ENCODE assay signal across 11 mouse cellular contexts in the genomic region with DNA sequence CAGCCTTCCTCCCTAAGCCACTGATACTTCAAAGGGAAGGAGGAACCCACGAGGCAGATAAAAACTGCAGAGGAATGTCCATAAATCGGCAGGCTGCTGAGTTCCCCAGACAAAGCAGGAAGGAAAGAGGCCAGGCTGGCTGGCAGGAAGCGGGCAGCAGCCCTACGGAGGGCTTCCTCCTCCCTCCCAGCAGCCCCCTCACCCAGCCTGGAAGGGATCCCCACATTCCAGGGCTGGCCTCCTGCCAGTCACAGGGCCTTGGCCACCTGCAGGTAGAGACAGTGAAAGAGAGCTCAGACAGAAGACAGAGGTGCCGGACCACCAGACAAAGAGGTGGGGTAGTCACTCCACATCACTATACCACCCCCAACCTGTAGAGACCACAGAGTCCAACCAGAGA. TPM values are rescaled to one million over a fixed set of nuclear protein-coding genes. Genes with fewer than 3 reads are reported as not detected.
DNase-seq lines count a peak whose midpoint lies in the region; ATAC-seq and TF ChIP-seq lines count a peak whose summit lies in the region.
"Had no signal": no experiment of that assay in that cellular context is flagged by ENCODE, and none has a peak within 500 bp of the region (broad histone marks: within the 10 kb centered on the region; RNA-seq: fewer than 3 reads in every experiment).

No protein-coding gene starts in this region.

- no peak overlapping the region for H3K4me3 ChIP-seq in hindbrain, embryonic 10.5 days
- H3K4me3 ChIP-seq in hindbrain, postnatal 0 days (ENCODE audit: low read length) = no peak overlapping the region
- no peak overlapping the region for H3K4me3 ChIP-seq in embryonic facial prominence, embryonic 14.5 days (ENCODE audit: low read depth, low read length)

- H3K9ac ChIP-seq in hindbrain, postnatal 0 days (replicated peaks; ENCODE audit: low read length) = no peak overlapping the region
- 0 out of 2 replicates have a peak overlapping the region, but pooled peaks have one; percentile 25 for H3K9ac ChIP-seq in embryonic facial prominence, embryonic 14.5 days (ENCODE audit: low read depth, low read length)

- ATAC-seq in hindbrain, postnatal 0 days = no peak
- ATAC-seq in embryonic facial prominence, embryonic 14.5 days (ENCODE audit: low read depth) = no peak
- ATAC-seq in megakaryocyte progenitor cell, adult 5-6 weeks (replicated peaks; ENCODE audit: poor library complexity) = peak; percentile 11; the same call in 1 of the 2 replicates

- peak overlapping the region; percentile 72 for H3K27ac ChIP-seq in hindbrain, embryonic 10.5 days
- H3K27ac ChIP-seq in hindbrain, postnatal 0 days = no peak overlapping the region
- 0 out of 2 replicates have a peak overlapping the region, but pooled peaks have one; percentile 33 for H3K27ac ChIP-seq in embryonic facial prominence, embryonic 14.5 days (replicated peaks; ENCODE audit: low read depth, low read length)

- DNase-seq in adrenal gland, adult 2 months = peak; percentile 31
- DNase-seq in adrenal gland, adult 8-10 months = no peak
- DNase-seq in hindbrain, embryonic 10.5 days (ENCODE audit: low spot score) = no peak
- DNase-seq in hindbrain, postnatal 0 days (ENCODE audit: low spot score) = no peak
- DNase-seq in embryonic facial prominence, embryonic 14.5 days (ENCODE audit: low spot score) = no peak
- no peak for DNase-seq in retina, postnatal 1 day
- no peak for DNase-seq in right cerebral cortex, adult 18-20 months
- DNase-seq: heart, postnatal 36 days; left cerebral cortex, postnatal 4 days had no signal

- H3K9me3 ChIP-seq in hindbrain, embryonic 10.5 days = no peaks in the 10 kb centered on the region
- H3K9me3 ChIP-seq in hindbrain, postnatal 0 days (ENCODE audit: low read length) = no peaks in the 10 kb centered on the region
- no peaks in the 10 kb centered on the region for H3K9me3 ChIP-seq in embryonic facial prominence, embryonic 14.5 days (ENCODE audit: control insufficient read depth, low read length)

- H3K36me3 ChIP-seq in hindbrain, embryonic 10.5 days = peaks cover 23% of the 10 kb centered on the region
- 0 out of 2 replicates have a peak, but pooled peaks cover 3% of the 10 kb centered on the region for H3K36me3 ChIP-seq in hindbrain, postnatal 0 days (ENCODE audit: insufficient read depth, low read length)
- H3K36me3 ChIP-seq in embryonic facial prominence, embryonic 14.5 days (ENCODE audit: control insufficient read depth, insufficient read depth, low read length) = peaks cover 5% of the 10 kb centered on the region; the same call in 1 of the 2 replicates
- H3K36me3 ChIP-seq: G1E had no signal

- WGBS in hindbrain, embryonic 10.5 days = 76% methylated on average over 5 of the region's 5 CpGs
- WGBS in hindbrain, postnatal 0 days = 31% methylated on average over 5 of the region's 5 CpGs
- WGBS in embryonic facial prominence, embryonic 14.5 days = 58% methylated on average over 5 of the region's 5 CpGs

- H3K4me1 ChIP-seq in hindbrain, embryonic 10.5 days (replicated peaks) = peaks cover 81% of the 10 kb centered on the region
- peaks cover 20% of the 10 kb centered on the region for H3K4me1 ChIP-seq in hindbrain, postnatal 0 days (ENCODE audit: insufficient read depth, low read length)
- H3K4me1 ChIP-seq in embryonic facial prominence, embryonic 14.5 days (ENCODE audit: control insufficient read depth, insufficient read depth, low read length) = peaks cover 21% of the 10 kb centered on the region; the same call in 1 of the 2 replicates

- H3K27me3 ChIP-seq in hindbrain, embryonic 10.5 days (ENCODE audit: insufficient read depth, poor library complexity, severe bottlenecking) = no peaks in the 10 kb centered on the region
- no peaks in the 10 kb centered on the region for H3K27me3 ChIP-seq in hindbrain, postnatal 0 days (ENCODE audit: insufficient read depth, low read length)
- no peaks in the 10 kb centered on the region for H3K27me3 ChIP-seq in embryonic facial prominence, embryonic 14.5 days (replicated peaks; ENCODE audit: control insufficient read depth, insufficient read depth, low read length)

- no peak overlapping the region for H3K4me2 ChIP-seq in hindbrain, postnatal 0 days (ENCODE audit: low read depth, low read length)
- H3K4me2 ChIP-seq in embryonic facial prominence, embryonic 14.5 days (ENCODE audit: low read depth, low read length) = no peak overlapping the region

- TF ChIP-seq CTCF in hindbrain, postnatal 0 days (IDR thresholded peaks at IDR 0.05; ENCODE audit: low read depth) = no peak

RNA-seq across cellular contexts. Expression of gene Ccnk, which starts 32.7 kb away (rescaled TPM):
- total RNA-seq in adrenal gland, adult 2 months (2021) = 10 to 100 TPM; 23.7 to 37.6 TPM
- polyA plus RNA-seq in adrenal gland, adult 2 months (2012; rRNA removed) = 8.1 and 8.7 TPM in 2 replicates
- total RNA-seq in adrenal gland, adult 8-10 months (2022) = 10 to 100 TPM; 26.2 to 35.0 (median 29.2) TPM
- 2.9 and 3.3 TPM in 2 replicates for polyA plus RNA-seq in hindbrain, embryonic 10.5 days (2016; fragmentation: Nextera tagmentation; extraction: Ambion mirVana)
- total RNA-seq in hindbrain, postnatal 0 days (2014; rRNA removed) = 8.0 and 10.7 TPM in 2 replicates
- 2.3 and 2.8 TPM in 2 replicates for polyA plus RNA-seq in hindbrain, postnatal 0 days (2015; fragmentation: Nextera tagmentation; extraction: Ambion mirVana)
- polyA plus RNA-seq in embryonic facial prominence, embryonic 14.5 days (2014; fragmentation: Nextera tagmentation; extraction: Ambion mirVana) = 5.1 and 5.9 TPM in 2 replicates
- total RNA-seq in megakaryocyte progenitor cell, adult 5-6 weeks (2015) = 72.7 and 76.5 TPM in 2 replicates
- 15.3 and 15.7 TPM in 2 replicates for total RNA-seq in megakaryocyte progenitor cell, adult 5-6 weeks (2017)

RNA-seq across cellular contexts. Expression of gene Setd3, which starts 33.0 kb away (rescaled TPM):
- 100 to 1,000 TPM; 109 to 117 TPM for total RNA-seq in adrenal gland, adult 2 months (2021)
- polyA plus RNA-seq in adrenal gland, adult 2 months (2012; rRNA removed) = 9.2 and 11.0 TPM in 2 replicates
- total RNA-seq in adrenal gland, adult 8-10 months (2022) = 100 to 1,000 TPM; 119 to 134 (median 127) TPM
- 76.9 and 82.1 TPM in 2 replicates for polyA plus RNA-seq in hindbrain, embryonic 10.5 days (2016; fragmentation: Nextera tagmentation; extraction: Ambion mirVana)
- total RNA-seq in hindbrain, postnatal 0 days (2014; rRNA removed) = 57.4 and 61.3 TPM in 2 replicates
- 87.1 and 90.4 TPM in 2 replicates for polyA plus RNA-seq in hindbrain, postnatal 0 days (2015; fragmentation: Nextera tagmentation; extraction: Ambion mirVana)
- 74.3 and 79.8 TPM in 2 replicates for polyA plus RNA-seq in embryonic facial prominence, embryonic 14.5 days (2014; fragmentation: Nextera tagmentation; extraction: Ambion mirVana)
- total RNA-seq in megakaryocyte progenitor cell, adult 5-6 weeks (2015) = 44.5 and 46.6 TPM in 2 replicates
- total RNA-seq in megakaryocyte progenitor cell, adult 5-6 weeks (2017) = 78.3 and 87.6 TPM in 2 replicates
